ENCODE assay signal across 19 mouse cellular contexts in the genomic region with DNA sequence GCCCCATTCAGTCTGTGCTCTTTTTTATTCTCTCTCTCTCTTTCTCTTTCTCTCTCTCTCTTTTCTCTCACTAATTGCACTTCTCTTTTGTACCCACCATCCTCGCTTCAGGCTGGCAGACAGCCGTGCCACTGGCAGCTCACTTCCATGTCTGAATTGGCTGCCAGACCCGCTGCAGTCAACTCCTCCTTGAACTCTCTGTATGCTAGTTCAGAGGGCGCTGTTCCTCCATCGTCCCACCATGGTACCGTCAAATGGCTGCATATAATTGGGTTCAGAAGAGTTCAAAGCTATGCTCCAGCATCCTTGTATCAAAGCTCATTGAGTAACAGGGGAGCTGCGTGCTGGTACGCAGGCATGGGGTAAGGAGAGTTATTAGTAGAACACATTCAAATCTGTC.
DNase-seq lines count a peak whose midpoint lies in the region; ATAC-seq and TF ChIP-seq lines count a peak whose summit lies in the region.
"Had no signal": no experiment of that assay in that cellular context is flagged by ENCODE, and none has a peak within 500 bp of the region (broad histone marks: within the 10 kb centered on the region; RNA-seq: fewer than 3 reads in every experiment).

No protein-coding gene starts in this region.

- no peak overlapping the region for H3K4me3 ChIP-seq in layer of hippocampus, adult 2 months
- H3K4me3 ChIP-seq in forebrain, embryonic 16.5 days (replicated peaks; ENCODE audit: low read length): no peak overlapping the region
- H3K4me3 ChIP-seq: embryonic facial prominence, embryonic 10.5 days; heart, embryonic 12.5 days; hindbrain, embryonic 12.5 days had no signal

- H3K4me2 ChIP-seq in forebrain, embryonic 16.5 days (ENCODE audit: low read length): no peak overlapping the region
- H3K4me2 ChIP-seq: heart, embryonic 12.5 days; hindbrain, embryonic 12.5 days had no signal

- ATAC-seq in forebrain, embryonic 16.5 days: peak; percentile 58
- ATAC-seq: hindbrain, embryonic 16.5 days; inflammation-experienced regulatory T-cells, adult 6 months; intestine, postnatal 0 days had no signal

- no peak for TF ChIP-seq CTCF in layer of hippocampus, adult 2 months (conservative IDR thresholded peaks at IDR 0.05)
- no peak for TF ChIP-seq CTCF in brain, embryonic 14.5 days (IDR thresholded peaks at IDR 0.05; ENCODE audit: borderline replicate concordance, extremely low read depth, insufficient read depth, insufficient read length)

- no peaks in the 10 kb centered on the region for H3K36me3 ChIP-seq in forebrain, embryonic 16.5 days (ENCODE audit: control insufficient read depth, insufficient read depth)
- H3K36me3 ChIP-seq: embryonic facial prominence, embryonic 10.5 days; heart, embryonic 12.5 days; hindbrain, embryonic 12.5 days had no signal

- no peak for TF ChIP-seq POLR2A in brain, embryonic 14.5 days (IDR thresholded peaks at IDR 0.05; ENCODE audit: borderline replicate concordance, extremely low read depth, insufficient read depth, insufficient read length, poor library complexity, severe bottlenecking)

- peaks cover 20% of the 10 kb centered on the region for H3K4me1 ChIP-seq in forebrain, embryonic 16.5 days (replicated peaks; ENCODE audit: control insufficient read depth, insufficient read depth, low read length)
- H3K4me1 ChIP-seq: hindbrain, embryonic 12.5 days had no signal

- no peaks in the 10 kb centered on the region for H3K9me3 ChIP-seq in forebrain, embryonic 16.5 days (ENCODE audit: control insufficient read depth, low read length)
- H3K9me3 ChIP-seq: embryonic facial prominence, embryonic 10.5 days; heart, embryonic 12.5 days; hindbrain, embryonic 12.5 days had no signal

- 24% methylated on average over 8 of the region's 8 CpGs for WGBS in forebrain, embryonic 16.5 days

- DNase-seq in cerebellum, postnatal 14 days: peak; percentile 29 to 49
- no peak for DNase-seq in cerebellum, adult 9-10 months
- peak; percentile 25 to 51 for DNase-seq in layer of hippocampus, postnatal 10 days (ENCODE audit: low spot score in 2 of 2)
- no peak for DNase-seq in layer of hippocampus, adult 2 months (ENCODE audit: low spot score in 2 of 2)
- peak; percentile 86 for DNase-seq in brain, embryonic 14.5 days (ENCODE audit: low read depth)
- DNase-seq in retina, postnatal 1 day: no peak
- DNase-seq in ovary, adult 18-20 months (ENCODE audit: low spot score): no peak
- DNase-seq: adrenal gland, postnatal 10 days; cerebellum, adult 2 months; cerebellum, postnatal 36 days; gastrocnemius, postnatal 14 days; heart, postnatal 36 days had no signal

- no peak overlapping the region for H3K27ac ChIP-seq in layer of hippocampus, adult 2 months
- H3K27ac ChIP-seq in forebrain, embryonic 16.5 days (ENCODE audit: low read length): no peak overlapping the region
- H3K27ac ChIP-seq: embryonic facial prominence, embryonic 10.5 days; hindbrain, embryonic 12.5 days had no signal

- H3K9ac ChIP-seq in forebrain, embryonic 16.5 days (replicated peaks; ENCODE audit: low read depth, low read length): no peak overlapping the region
- H3K9ac ChIP-seq: heart, embryonic 12.5 days; hindbrain, embryonic 12.5 days had no signal

- H3K27me3 ChIP-seq in forebrain, embryonic 16.5 days (replicated peaks; ENCODE audit: control insufficient read depth, insufficient read depth, low read length): no peaks in the 10 kb centered on the region
- H3K27me3 ChIP-seq: heart, embryonic 12.5 days; hindbrain, embryonic 12.5 days had no signal

Comparison
In these comparisons a context has a peak if more than half of its experiments do, and no peak if none do; other contexts are left out.
1. DNase-seq: peak in cerebellum, postnatal 14 days (2 of 2), layer of hippocampus, postnatal 10 days (2 of 2) and brain, embryonic 14.5 days (single experiment); none in cerebellum, adult 9-10 months (single experiment), layer of hippocampus, adult 2 months (0 of 2), retina, postnatal 1 day (single experiment) and ovary, adult 18-20 months (single experiment).